Mouse (Mus musculus) liver, adult (tissue): ENCODE data around the gene Dhx40.

Source experiments
- GATA4 ChIP-seq: IDR thresholded peaks from 2 replicates; pipeline ENCODE4 v1.6.1; 2014; ENCODE audit warnings: mild to moderate bottlenecking, low read length; ENCODE audit not compliant: insufficient replicate concordance

Dhx40 gene

GRCm38 (mm10) chr11:86833153-86833552 is 25.6 kb upstream of the Dhx40 start:
- no peak for TF ChIP-seq GATA4

- no peak for TF ChIP-seq GATA4
Observed at GRCm38 (mm10) chr11:86828396-86828795, 20.9 kb upstream of the Dhx40 start.

GRCm38 (mm10) chr11:86827476-86828245 is 20.1 kb upstream of the Dhx40 start:
- TF ChIP-seq GATA4, result no peak

- no peak for TF ChIP-seq GATA4
Observed at GRCm38 (mm10) chr11:86824433-86824832, 16.9 kb upstream of the Dhx40 start.

- no peak for TF ChIP-seq GATA4
Observed at GRCm38 (mm10) chr11:86822531-86822930, 15.0 kb upstream of the Dhx40 start.

GRCm38 (mm10) chr11:86819536-86819935 is 12.0 kb upstream of the Dhx40 start:
- TF ChIP-seq GATA4, result no peak

GRCm38 (mm10) chr11:86818928-86819327 is 11.4 kb upstream of the Dhx40 start:
- no peak for TF ChIP-seq GATA4

- no peak for TF ChIP-seq GATA4
Observed at GRCm38 (mm10) chr11:86811326-86811630, 3.7 kb upstream of the Dhx40 start.

- TF ChIP-seq GATA4, result no peak
Observed at GRCm38 (mm10) chr11:86810572-86811325, 3.2 kb upstream of the Dhx40 start.

GRCm38 (mm10) chr11:86809828-86810227 is 2.3 kb upstream of the Dhx40 start:
- no peak for TF ChIP-seq GATA4

GRCm38 (mm10) chr11:86807001-86807477 is 507 bp downstream of the Dhx40 start:
- TF ChIP-seq GATA4, result no peak

- no peak for TF ChIP-seq GATA4
Observed at GRCm38 (mm10) chr11:86794161-86794560, 13.4 kb downstream of the Dhx40 start.

- TF ChIP-seq GATA4, result no peak
Observed at GRCm38 (mm10) chr11:86785767-86786166, 21.8 kb downstream of the Dhx40 start.

- TF ChIP-seq GATA4, result peak; percentile 89
Observed at GRCm38 (mm10) chr11:86769884-86770283, 37.7 kb downstream of the Dhx40 start.

- no peak for TF ChIP-seq GATA4
Observed at GRCm38 (mm10) chr11:86764501-86764900, 43.0 kb downstream of the Dhx40 start.

- no peak for TF ChIP-seq GATA4
Observed at GRCm38 (mm10) chr11:86760357-86760756, 47.2 kb downstream of the Dhx40 start.
